Mouse (Mus musculus) heart, embryonic 16.5 days (tissue): Measurements from ENCODE around the gene Stn1. TPM values are rescaled to one million over a fixed set of nuclear protein-coding genes. Genes with fewer than 3 reads are reported as not detected.
A peak's percentile ranks its signal among the peaks of the same experiment; 100 is the strongest.

ENCODE experiments used
- ATAC-seq: fragments of 200-750 bp; cut with Nextera tagmentation; replicated peaks from 2 replicates; pipeline ENCODE4 v1.8.0; 2017; ENCODE audit warnings: moderate number of reproducible peaks; ENCODE audit not compliant: insufficient read depth, low FRiP score; ENCODE audit errors: extremely low read depth
- H3K27ac ChIP-seq: fragments of 300-500 bp; sonication (generic); 2 replicates; pipeline ENCODE4 v1.5.1; 2014; ENCODE audit warnings: mild to moderate bottlenecking, low read length, control low read depth, moderate library complexity
- H3K27me3 ChIP-seq: fragments of 300-500 bp; sonication (generic); 2 replicates; pipeline ENCODE4 v1.6.1; 2014; ENCODE audit warnings: low read length, mixed read lengths; ENCODE audit not compliant: control insufficient read depth, insufficient read depth
- H3K36me3 ChIP-seq: fragments of 300-500 bp; sonication (generic); 2 replicates; pipeline ENCODE4 v1.6.1; 2014; ENCODE audit not compliant: control insufficient read depth, insufficient read depth
- H3K4me1 ChIP-seq: fragments of 300-500 bp; sonication (generic); 2 replicates; pipeline ENCODE4 v1.6.1; 2014; ENCODE audit warnings: low read length, mixed read lengths; ENCODE audit not compliant: control insufficient read depth, insufficient read depth
- H3K4me2 ChIP-seq: fragments of 300-500 bp; sonication (generic); 2 replicates; pipeline ENCODE4 v1.6.1; 2014; ENCODE audit warnings: low read depth, mild to moderate bottlenecking, control low read depth, low read length
- H3K4me3 ChIP-seq: fragments of 300-500 bp; sonication (generic); 2 replicates; pipeline ENCODE4 v1.5.1; 2014; ENCODE audit warnings: mild to moderate bottlenecking, control low read depth, low read length
- H3K9ac ChIP-seq: fragments of 300-500 bp; sonication (generic); 2 replicates; pipeline ENCODE4 v1.6.1; 2014; ENCODE audit warnings: low read length, control low read depth
- H3K9me3 ChIP-seq: fragments of 300-500 bp; sonication (generic); replicated peaks from 2 replicates; pipeline ENCODE4 v1.6.1; 2016; ENCODE audit warnings: low read length; ENCODE audit not compliant: control insufficient read depth
- WGBS: fragments of 180-500 bp; shearing (Covaris S2); extraction: QIAGEN DNeasy Blood & Tissue Kit; methylation state at CpG from one replicate; pipeline ENCODE4 v1.1.7; 2014; 5-methylcytosine and 5-hydroxymethylcytosine counted together
- polyA plus RNA-seq: library from polyadenylated mRNA; unstranded; fragments of >200 nt; fragmentation: Nextera tagmentation; extraction: Ambion mirVana; gene quantifications from 2 replicates; pipeline ENCODE4 v1.2.1, GENCODE M21; 2015

Stn1 gene
- polyA plus RNA-seq, 1 experiment from 2014 or later = 38.5 TPM

DNA sequence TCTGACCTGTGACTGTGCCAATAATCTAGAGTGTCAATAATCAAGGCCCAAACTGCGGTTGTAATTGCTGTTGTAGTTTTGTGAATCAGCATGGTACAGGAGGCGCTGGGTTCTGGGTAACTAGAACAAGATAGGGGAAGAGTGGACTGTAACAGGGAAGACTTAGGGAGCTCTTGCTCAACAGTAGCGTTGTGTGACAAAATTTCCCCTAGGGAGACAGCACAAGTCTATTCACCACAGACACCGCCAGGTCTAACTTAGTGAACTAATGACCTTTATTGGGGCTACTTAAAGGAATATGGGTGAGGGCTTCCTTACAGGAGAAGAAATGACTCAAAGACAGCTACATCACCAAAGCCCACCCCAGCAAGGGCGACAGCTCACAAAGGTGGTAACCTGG, 32.7 kb upstream of the Stn1 start:
- Histone ChIP-seq H3K9ac (no peak overlapping the region), H3K27ac (no peak overlapping the region), H3K4me3 (no peak overlapping the region), H3K9me3 (no peaks in the 10 kb centered on the region), H3K36me3 (no peaks in the 10 kb centered on the region), H3K4me1 (peaks cover 9% of the 10 kb centered on the region), H3K27me3 (no peaks in the 10 kb centered on the region), H3K4me2 (no peak overlapping the region)
- WGBS = 91% methylated on average over 5 of the region's 5 CpGs
- no peak for ATAC-seq

- Histone ChIP-seq H3K4me2 (no peak overlapping the region), H3K36me3 (no peaks in the 10 kb centered on the region), H3K27ac (no peak overlapping the region), H3K4me1 (peaks cover 13% of the 10 kb centered on the region), H3K9me3 (no peaks in the 10 kb centered on the region), H3K4me3 (no peak overlapping the region), H3K9ac (no peak overlapping the region), H3K27me3 (no peaks in the 10 kb centered on the region)
- WGBS = 81% methylated on average over 8 of the region's 8 CpGs
- ATAC-seq = no peak
Measured at GRCm38 (mm10) chr19:47565994-47566393, 28.7 kb upstream of the Stn1 start.

DNA sequence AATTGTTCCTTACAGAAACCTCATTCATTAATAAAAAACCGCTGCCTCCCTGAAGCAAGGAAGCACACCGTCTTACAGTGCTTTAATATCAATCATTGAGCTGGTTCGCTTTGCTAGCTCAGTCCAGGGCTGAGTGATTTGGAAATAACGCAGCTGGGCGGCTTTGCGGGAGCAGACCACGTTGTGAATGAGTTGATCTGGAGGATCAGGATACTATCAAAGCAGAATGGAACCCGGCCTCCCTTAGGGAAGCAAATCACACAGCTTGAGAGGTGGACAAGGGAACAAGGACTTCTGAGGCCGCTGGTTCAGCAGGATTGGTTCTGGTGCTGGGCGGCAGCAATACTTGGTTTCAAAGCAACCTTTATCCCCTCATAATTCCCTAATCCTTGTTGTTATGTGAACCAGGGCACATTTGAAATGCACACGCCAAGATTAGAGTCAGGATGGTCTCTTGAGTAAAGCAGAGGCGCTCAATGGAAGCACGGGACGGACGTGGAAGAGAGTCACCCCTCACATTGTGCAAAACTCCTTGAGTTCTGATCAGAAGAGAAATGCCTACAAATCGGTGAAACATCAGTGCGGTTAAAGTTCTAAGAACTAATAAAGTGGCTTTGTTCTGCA, 27.8 kb upstream of the Stn1 start:
- no peak overlapping the region for H3K4me3 ChIP-seq
- 75% methylated on average over 17 of the region's 17 CpGs for WGBS
- no peak for ATAC-seq

GRCm38 (mm10) chr19:47563715-47564114, 26.4 kb upstream of the Stn1 start:
- H3K4me1 ChIP-seq = peaks cover 27% of the 10 kb centered on the region
- no peaks in the 10 kb centered on the region for H3K9me3 ChIP-seq
- H3K4me3 ChIP-seq = no peak overlapping the region
- no peak overlapping the region for H3K4me2 ChIP-seq
- no peaks in the 10 kb centered on the region for H3K36me3 ChIP-seq
- 66% methylated on average over 13 of the region's 13 CpGs for WGBS
- no peak overlapping the region for H3K9ac ChIP-seq
- ATAC-seq = no peak
- no peaks in the 10 kb centered on the region for H3K27me3 ChIP-seq
- no peak overlapping the region for H3K27ac ChIP-seq

More for the DNA sequence above, 27.8 kb upstream of the Stn1 start:
- H3K27me3 ChIP-seq = no peaks in the 10 kb centered on the region
- H3K9me3 ChIP-seq = no peaks in the 10 kb centered on the region
- H3K4me1 ChIP-seq = peaks cover 17% of the 10 kb centered on the region
- no peak overlapping the region for H3K4me2 ChIP-seq
- H3K36me3 ChIP-seq = no peaks in the 10 kb centered on the region
- H3K27ac ChIP-seq = no peak overlapping the region
- H3K9ac ChIP-seq = no peak overlapping the region

GRCm38 (mm10) chr19:47561996-47562441, 24.7 kb upstream of the Stn1 start:
- Histone ChIP-seq H3K4me2 (no peak overlapping the region), H3K4me3 (no peak overlapping the region), H3K9ac (no peak overlapping the region), H3K27me3 (no peaks in the 10 kb centered on the region), H3K9me3 (no peaks in the 10 kb centered on the region), H3K36me3 (no peaks in the 10 kb centered on the region), H3K4me1 (peaks cover 26% of the 10 kb centered on the region), H3K27ac (peak overlapping the region; percentile 94)
- peak; percentile 80 for ATAC-seq
- 15% methylated on average over 5 of the region's 5 CpGs for WGBS

- 64% methylated on average over 12 of the region's 12 CpGs for WGBS
Measured at GRCm38 (mm10) chr19:47560544-47561161, 23.3 kb upstream of the Stn1 start.

DNA sequence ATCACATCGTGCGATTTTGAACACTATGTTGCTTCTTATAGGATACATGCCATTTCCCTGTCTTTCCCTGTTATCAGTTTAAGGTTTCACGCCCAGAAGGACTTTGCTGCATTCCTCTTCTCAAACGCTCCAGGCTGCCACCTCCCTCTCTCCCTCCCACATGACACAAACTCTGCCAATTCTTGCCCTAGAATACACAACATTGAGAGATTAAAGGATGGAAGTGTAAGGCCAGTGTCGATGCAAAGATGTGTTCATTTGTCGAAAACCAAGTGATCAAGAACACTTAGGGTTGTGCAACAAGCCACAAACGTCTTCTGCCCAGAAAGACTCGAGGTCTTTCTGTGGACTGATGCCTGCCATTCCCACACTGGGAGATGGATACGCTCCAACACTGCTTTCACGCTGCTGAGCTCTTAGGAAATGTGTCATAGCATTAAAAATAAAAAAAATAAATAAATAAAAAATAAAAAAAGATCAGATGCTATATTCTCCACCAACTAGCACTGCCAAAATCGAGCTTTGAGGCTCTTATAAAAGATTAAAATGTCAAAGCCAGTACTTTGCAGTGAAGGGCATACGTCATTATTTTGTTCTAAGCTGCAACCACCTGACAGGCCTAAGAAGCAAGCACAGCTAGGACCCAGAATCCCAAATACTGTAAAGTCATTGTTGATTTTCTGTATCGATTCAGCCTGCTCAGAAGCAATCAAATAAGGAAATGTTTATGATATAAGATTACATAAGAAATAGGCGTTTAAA, 22.6 kb upstream of the Stn1 start:
- no peak overlapping the region for H3K9ac ChIP-seq
- no peaks in the 10 kb centered on the region for H3K27me3 ChIP-seq
- no peak overlapping the region for H3K4me3 ChIP-seq
- no peak; the same call in 1 of the 2 replicates for ATAC-seq
- H3K9me3 ChIP-seq = no peaks in the 10 kb centered on the region
- WGBS = 36% methylated on average over 14 of the region's 14 CpGs
- peak overlapping the region; percentile 72 for H3K27ac ChIP-seq
- H3K36me3 ChIP-seq = no peaks in the 10 kb centered on the region
- H3K4me1 ChIP-seq = peaks cover 23% of the 10 kb centered on the region
- peak overlapping the region; percentile 6; the same call in 1 of the 2 replicates for H3K4me2 ChIP-seq

More at GRCm38 (mm10) chr19:47560544-47561161, 23.3 kb upstream of the Stn1 start:
- H3K4me2 ChIP-seq = no peak overlapping the region
- no peak overlapping the region for H3K4me3 ChIP-seq
- no peak overlapping the region for H3K9ac ChIP-seq
- H3K4me1 ChIP-seq = peaks cover 23% of the 10 kb centered on the region
- no peak for ATAC-seq
- no peaks in the 10 kb centered on the region for H3K9me3 ChIP-seq
- H3K36me3 ChIP-seq = no peaks in the 10 kb centered on the region
- peak overlapping the region; percentile 72 for H3K27ac ChIP-seq
- no peaks in the 10 kb centered on the region for H3K27me3 ChIP-seq

DNA sequence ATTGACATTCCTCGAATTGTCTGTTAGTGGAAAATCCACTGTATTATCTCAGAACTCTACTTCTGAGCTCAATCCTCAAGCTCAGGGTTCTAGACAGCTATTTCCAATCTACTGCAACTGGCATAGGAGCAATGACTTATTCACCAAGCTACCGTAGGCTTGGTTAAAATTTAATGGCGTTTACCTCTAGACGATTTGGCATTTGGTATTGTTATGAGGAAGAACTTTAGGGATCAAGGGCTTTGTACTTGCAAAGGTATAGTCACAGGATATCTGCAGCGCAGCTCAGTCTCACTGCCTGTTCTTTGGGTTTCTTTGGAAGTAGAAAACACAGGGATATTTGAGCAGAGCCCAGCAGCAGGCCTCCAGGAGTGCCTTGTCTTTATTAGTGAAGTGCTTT, 21.8 kb upstream of the Stn1 start:
- no peak for ATAC-seq
- H3K9ac ChIP-seq = no peak overlapping the region; the same call in 1 of the 2 replicates
- no peak overlapping the region for H3K4me2 ChIP-seq
- H3K27me3 ChIP-seq = no peaks in the 10 kb centered on the region
- H3K4me3 ChIP-seq = no peak overlapping the region
- peaks cover 23% of the 10 kb centered on the region for H3K4me1 ChIP-seq
- H3K27ac ChIP-seq = peak overlapping the region; percentile 72
- no peaks in the 10 kb centered on the region for H3K9me3 ChIP-seq
- no peaks in the 10 kb centered on the region for H3K36me3 ChIP-seq
- WGBS = 79% methylated on average over 5 of the region's 5 CpGs

- H3K9me3 ChIP-seq = no peaks in the 10 kb centered on the region
- H3K36me3 ChIP-seq = no peaks in the 10 kb centered on the region
- ATAC-seq = no peak
- no peak overlapping the region for H3K27ac ChIP-seq
- H3K4me1 ChIP-seq = peaks cover 4% of the 10 kb centered on the region; the same call in 1 of the 2 replicates
- no peak overlapping the region for H3K4me2 ChIP-seq
- H3K27me3 ChIP-seq = no peaks in the 10 kb centered on the region
- no peak overlapping the region for H3K4me3 ChIP-seq
- H3K9ac ChIP-seq = no peak overlapping the region
- 77% methylated on average over 4 of the region's 4 CpGs for WGBS
Measured at GRCm38 (mm10) chr19:47549584-47549983, 12.3 kb upstream of the Stn1 start.
